Mouse (Mus musculus): ENCODE data around the gene Gm3646. TPM values are rescaled to one million over a fixed set of nuclear protein-coding genes. Genes with fewer than 3 reads are reported as not detected.

Gm3646 gene
- polyA plus RNA-seq, 2 experiments, result not detected

DNA sequence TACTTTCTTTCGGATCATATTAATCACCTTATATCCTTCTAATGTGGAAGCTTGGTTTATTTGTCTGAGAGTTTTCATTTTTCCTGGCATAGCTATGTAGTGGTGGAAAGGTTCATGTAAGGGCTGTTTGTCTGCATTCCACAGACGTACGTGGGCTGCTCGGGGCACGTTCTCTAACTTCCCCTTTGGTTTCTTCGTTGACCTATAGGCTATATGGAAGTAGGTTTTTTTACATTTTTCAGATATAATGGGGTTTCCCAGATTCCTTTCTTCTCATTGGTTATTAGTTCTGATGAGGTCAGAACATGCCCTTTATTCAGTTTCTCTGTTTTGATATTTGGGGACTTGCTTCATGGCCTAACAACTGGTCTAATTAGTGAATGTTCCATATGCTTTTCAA is 23.3 kb downstream of the Gm3646 start:
- Histone ChIP-seq H3K27me3 (ENCODE audit: control insufficient read depth, insufficient read depth, low read length) (no peaks in the 10 kb centered on the region), H3K27ac (replicated peaks; ENCODE audit: low read depth, low read length) (no peak overlapping the region), H3K9me3 (ENCODE audit: control insufficient read depth, low read length) (no peaks in the 10 kb centered on the region), H3K4me3 (replicated peaks; ENCODE audit: low read length) (no peak overlapping the region), H3K36me3 (ENCODE audit: control insufficient read depth, insufficient read depth, low read length) (no peaks in the 10 kb centered on the region), H3K4me1 (ENCODE audit: control insufficient read depth, insufficient read depth, low read length) (no peaks in the 10 kb centered on the region), H3K4me2 (replicated peaks; ENCODE audit: low read depth, low read length, severe bottlenecking) (no peak overlapping the region), H3K9ac (ENCODE audit: low read depth, low read length, severe bottlenecking) (no peak overlapping the region)
- DNase-seq (ENCODE audit: low spot score) (no peak), ATAC-seq (ENCODE audit: low FRiP score, low read depth) (no peak)
- WGBS, result 81% methylated on average over 6 of the region's 6 CpGs
- TF ChIP-seq POLR2A (IDR thresholded peaks at IDR 0.05; ENCODE audit: borderline replicate concordance, extremely low read depth, insufficient read depth, insufficient read length), result no peak

DNA sequence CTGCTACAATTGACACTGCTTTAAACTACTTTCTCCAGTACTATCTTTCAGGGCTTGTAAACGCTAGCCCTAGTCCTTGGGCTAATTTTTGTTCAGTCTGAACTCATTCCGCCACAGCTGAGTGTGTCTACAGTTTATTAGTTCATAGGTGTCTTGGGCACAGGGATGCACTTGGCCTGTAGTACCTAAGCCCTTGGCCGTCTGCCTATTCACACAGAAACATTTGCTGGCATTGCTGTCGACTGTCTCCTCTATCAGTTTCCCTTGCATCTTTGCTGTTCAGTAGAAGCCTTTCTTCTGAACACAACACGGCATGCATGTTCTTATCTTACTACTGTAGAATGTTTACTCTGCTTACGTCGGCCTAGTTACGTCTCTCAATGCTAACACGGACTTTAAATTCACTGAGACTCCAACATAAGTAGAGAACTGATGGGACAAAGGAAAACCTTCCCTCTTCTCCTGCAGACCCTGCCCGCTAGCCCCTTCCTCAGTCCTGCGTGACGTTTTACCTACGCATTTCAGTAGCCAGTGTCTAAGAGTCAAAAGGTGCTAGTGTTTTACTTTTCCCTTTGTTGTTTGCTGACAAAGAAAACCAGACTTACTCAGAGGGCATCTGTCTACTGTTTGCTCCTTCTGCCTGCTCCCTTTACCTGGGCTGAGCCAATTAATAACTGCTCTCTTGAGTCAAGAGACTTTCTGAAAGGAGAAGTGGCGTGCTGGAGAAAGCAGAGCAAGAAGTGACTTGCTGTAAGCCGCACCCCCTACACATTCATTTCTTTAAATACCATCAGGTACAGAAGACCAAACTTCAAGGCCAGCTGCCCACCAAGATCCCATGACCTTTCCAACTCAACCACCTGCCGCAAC is 25.8 kb downstream of the Gm3646 start:
- whole genome bisulfite sequencing, result 87% methylated on average over 16 of the region's 16 CpGs
- no peaks in the 10 kb centered on the region for H3K27me3 ChIP-seq (ENCODE audit: control insufficient read depth, insufficient read depth, low read length)
- no peak for TF ChIP-seq POLR2A (IDR thresholded peaks at IDR 0.05; ENCODE audit: borderline replicate concordance, extremely low read depth, insufficient read depth, insufficient read length)
- DNase-seq (ENCODE audit: low spot score), result no peak
- no peak for ATAC-seq (ENCODE audit: low FRiP score, low read depth)
- no peaks in the 10 kb centered on the region for H3K4me1 ChIP-seq (ENCODE audit: control insufficient read depth, insufficient read depth, low read length)
- H3K4me2 ChIP-seq (replicated peaks; ENCODE audit: low read depth, low read length, severe bottlenecking), result no peak overlapping the region
- no peak overlapping the region for H3K9ac ChIP-seq (ENCODE audit: low read depth, low read length, severe bottlenecking)
- no peaks in the 10 kb centered on the region for H3K9me3 ChIP-seq (ENCODE audit: control insufficient read depth, low read length)
- H3K4me3 ChIP-seq (replicated peaks; ENCODE audit: low read length), result no peak overlapping the region
- H3K27ac ChIP-seq (replicated peaks; ENCODE audit: low read depth, low read length), result no peak overlapping the region
- no peaks in the 10 kb centered on the region for H3K36me3 ChIP-seq (ENCODE audit: control insufficient read depth, insufficient read depth, low read length)

DNA sequence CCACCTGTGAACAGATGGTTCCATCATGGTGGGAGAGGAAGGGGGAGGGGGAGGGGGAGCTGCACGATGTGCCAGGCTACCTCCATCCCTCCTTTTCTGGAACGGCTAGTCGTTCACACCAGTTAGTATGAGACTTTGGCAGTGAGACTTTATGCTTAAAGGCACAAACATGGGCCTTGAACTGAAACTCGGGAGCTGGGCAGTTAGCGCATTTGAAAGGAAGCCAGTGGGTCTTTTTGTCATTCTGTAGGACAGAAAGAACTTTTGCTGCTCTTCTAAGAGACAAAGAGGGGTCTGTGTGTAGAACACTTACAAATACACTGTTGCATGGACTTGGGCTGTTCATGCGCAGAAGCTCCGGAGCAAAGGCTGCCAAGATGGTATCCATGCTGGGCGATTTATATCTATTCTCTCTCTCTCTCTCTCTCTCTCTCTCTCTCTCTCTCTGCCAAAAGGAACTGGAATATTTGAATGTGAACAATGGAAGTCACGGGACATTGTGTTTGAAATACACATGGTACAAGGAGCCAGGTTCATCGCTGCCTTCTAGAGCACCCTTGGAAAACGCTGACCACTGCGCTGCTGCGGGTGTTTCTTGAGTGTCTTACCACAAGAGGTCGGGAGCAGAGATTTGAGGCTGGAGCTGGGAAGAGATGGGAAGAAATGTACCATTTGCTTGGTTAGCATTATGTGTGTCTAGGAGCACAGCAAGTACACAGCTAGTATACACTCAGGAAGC is 31.0 kb downstream of the Gm3646 start:
- DNase-seq (ENCODE audit: low spot score), result no peak
- TF ChIP-seq POLR2A (IDR thresholded peaks at IDR 0.05; ENCODE audit: borderline replicate concordance, extremely low read depth, insufficient read depth, insufficient read length), result no peak

DNA sequence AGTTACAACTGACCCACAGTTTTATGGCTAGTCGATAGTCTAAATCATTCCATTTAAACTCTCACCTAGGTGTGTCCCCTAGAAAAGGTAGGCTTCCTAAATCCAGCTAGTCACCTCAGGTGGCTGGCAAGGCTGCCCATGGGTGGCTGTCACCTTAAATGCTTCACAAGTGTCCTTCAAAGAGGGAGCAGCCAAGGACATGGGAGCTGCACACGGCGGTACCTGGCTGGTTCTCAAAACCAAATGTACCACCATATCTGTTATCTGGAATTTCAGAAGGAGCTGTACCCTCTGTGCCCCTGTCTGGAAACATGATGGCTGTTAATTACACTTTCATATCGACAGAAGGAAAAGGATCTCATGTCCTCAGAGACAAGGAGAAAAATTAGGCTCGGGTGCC is 31.6 kb downstream of the Gm3646 start:
- 74% methylated on average over 5 of the region's 5 CpGs for WGBS
- Histone ChIP-seq H3K9ac (ENCODE audit: low read depth, low read length, severe bottlenecking) (no peak overlapping the region), H3K9me3 (ENCODE audit: control insufficient read depth, low read length) (no peaks in the 10 kb centered on the region), H3K4me3 (replicated peaks; ENCODE audit: low read length) (no peak overlapping the region), H3K27me3 (ENCODE audit: control insufficient read depth, insufficient read depth, low read length) (no peaks in the 10 kb centered on the region), H3K4me1 (ENCODE audit: control insufficient read depth, insufficient read depth, low read length) (no peaks in the 10 kb centered on the region), H3K36me3 (ENCODE audit: control insufficient read depth, insufficient read depth, low read length) (no peaks in the 10 kb centered on the region), H3K4me2 (replicated peaks; ENCODE audit: low read depth, low read length, severe bottlenecking) (no peak overlapping the region), H3K27ac (replicated peaks; ENCODE audit: low read depth, low read length) (no peak overlapping the region)
- no peak for ATAC-seq (ENCODE audit: low FRiP score, low read depth)
- no peak for TF ChIP-seq POLR2A (IDR thresholded peaks at IDR 0.05; ENCODE audit: borderline replicate concordance, extremely low read depth, insufficient read depth, insufficient read length)
- no peak for DNase-seq (ENCODE audit: low spot score)

More for the DNA sequence above, 31.0 kb downstream of the Gm3646 start:
- ATAC-seq (ENCODE audit: low FRiP score, low read depth), result no peak
- Histone ChIP-seq H3K27me3 (ENCODE audit: control insufficient read depth, insufficient read depth, low read length) (no peaks in the 10 kb centered on the region), H3K4me1 (ENCODE audit: control insufficient read depth, insufficient read depth, low read length) (no peaks in the 10 kb centered on the region), H3K27ac (replicated peaks; ENCODE audit: low read depth, low read length) (no peak overlapping the region), H3K4me3 (replicated peaks; ENCODE audit: low read length) (no peak overlapping the region), H3K9me3 (ENCODE audit: control insufficient read depth, low read length) (no peaks in the 10 kb centered on the region), H3K4me2 (replicated peaks; ENCODE audit: low read depth, low read length, severe bottlenecking) (no peak overlapping the region), H3K36me3 (ENCODE audit: control insufficient read depth, insufficient read depth, low read length) (no peaks in the 10 kb centered on the region), H3K9ac (ENCODE audit: low read depth, low read length, severe bottlenecking) (no peak overlapping the region)
- 77% methylated on average over 14 of the region's 14 CpGs for WGBS

DNA sequence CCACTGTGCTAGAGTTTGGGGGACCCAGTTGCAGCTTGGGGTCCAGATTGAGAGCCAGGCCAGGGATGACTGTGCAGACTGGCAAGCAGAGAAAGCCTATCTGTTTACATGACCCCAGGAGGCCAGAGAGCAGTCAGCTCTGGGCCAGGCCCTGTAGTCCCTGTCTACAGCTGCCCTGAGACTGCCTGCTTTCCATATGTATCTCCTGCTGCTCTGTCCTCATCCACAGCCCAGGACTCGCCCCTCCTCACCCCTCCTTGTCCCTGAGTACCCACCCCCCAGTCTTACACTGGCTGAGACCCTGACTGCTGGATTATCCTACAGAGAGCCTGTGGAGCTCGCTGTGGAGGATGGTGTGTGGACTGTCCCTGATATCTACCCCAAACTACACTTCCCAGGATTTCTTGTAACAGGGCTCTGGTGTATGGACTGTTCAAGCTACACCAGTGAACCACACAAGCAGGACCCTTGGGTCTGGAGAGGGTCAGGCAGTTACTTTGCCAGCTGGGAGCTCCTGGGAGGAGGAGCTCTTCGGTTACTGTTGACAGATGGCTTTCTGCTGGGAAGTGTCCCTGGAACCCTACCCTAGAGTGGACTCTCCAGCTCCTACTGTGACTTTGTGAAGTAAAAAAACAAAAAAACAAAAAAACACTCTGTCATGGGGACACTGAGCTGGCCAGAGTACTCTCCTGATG is 32.6 kb downstream of the Gm3646 start:
- Histone ChIP-seq H3K9ac (ENCODE audit: low read depth, low read length, severe bottlenecking) (no peak overlapping the region; the same call in 1 of the 2 replicates), H3K36me3 (ENCODE audit: control insufficient read depth, insufficient read depth, low read length) (no peaks in the 10 kb centered on the region), H3K4me2 (replicated peaks; ENCODE audit: low read depth, low read length, severe bottlenecking) (no peak overlapping the region), H3K27me3 (ENCODE audit: control insufficient read depth, insufficient read depth, low read length) (no peaks in the 10 kb centered on the region), H3K4me3 (replicated peaks; ENCODE audit: low read length) (no peak overlapping the region), H3K4me1 (ENCODE audit: control insufficient read depth, insufficient read depth, low read length) (no peaks in the 10 kb centered on the region), H3K9me3 (ENCODE audit: control insufficient read depth, low read length) (no peaks in the 10 kb centered on the region), H3K27ac (replicated peaks; ENCODE audit: low read depth, low read length) (no peak overlapping the region)
- 24% methylated on average over 3 of the region's 3 CpGs for WGBS
- no peak; the same call in 1 of the 2 replicates for ATAC-seq (ENCODE audit: low FRiP score, low read depth)
- no peak for DNase-seq (ENCODE audit: low spot score)
- TF ChIP-seq POLR2A (IDR thresholded peaks at IDR 0.05; ENCODE audit: borderline replicate concordance, extremely low read depth, insufficient read depth, insufficient read length), result no peak

Data from limb, embryonic 14.5 days (tissue).